8 mouse cellular contexts compared by ENCODE assay signal in genomic region chr19:24224500-24225304, GRCm38 (mm10). TPM values are rescaled to one million over a fixed set of nuclear protein-coding genes. Genes with fewer than 3 reads are reported as not detected.
DNase-seq lines count a peak whose midpoint lies in the region; ATAC-seq lines count a peak whose summit lies in the region.

TSS of gene Tjp2 (minus strand) at chr19:24225030.

- ATAC-seq in hematopoietic stem cell, adult 5-6 weeks (replicated peaks in 1 of 2; ENCODE audit: insufficient read depth in 1 of 2, low FRiP score in 2 of 2, low TSS enrichment in 1 of 2, low read depth in 1 of 2, poor library complexity in 2 of 2, severe bottlenecking in 2 of 2) = peak; percentile 59 to 61

- peak; percentile 88 for DNase-seq in Muller cell, postnatal 12 days (ENCODE audit: inconsistent ontology term)
- peak; percentile 16 for DNase-seq in c-Kit-positive CD71-positive TER-119-positive erythroid progenitor cells, embryonic 14.5 days (ENCODE audit: low spot score)
- DNase-seq in forelimb bud, embryonic 11.5 days (ENCODE audit: low read depth, low spot score) = peak; percentile 39
- DNase-seq in layer of hippocampus, postnatal 10 days (ENCODE audit: low spot score in 2 of 2) = peak; percentile 31 to 52
- DNase-seq in lung, postnatal 10 days = peak; percentile 89
- DNase-seq in ovary, postnatal 10 days (ENCODE audit: low spot score) = peak; percentile 33
- peak; percentile 63 for DNase-seq in thymus, postnatal 4 days

RNA-seq across cellular contexts. Expression of gene Tjp2, which starts in this region (rescaled TPM):
- 13.5 and 13.7 TPM in 2 replicates for total RNA-seq in hematopoietic stem cell, adult 5-6 weeks (2017)
- total RNA-seq in layer of hippocampus, postnatal 10 days (2021) = 10 to 100 TPM; 20.7 to 25.9 TPM

Comparison
In these comparisons a context has a peak if more than half of its experiments do, and no peak if none do; other contexts are left out.
1. Peak in every context shown above with its lines: DNase-seq and ATAC-seq.
2. DNase-seq: peak in every context shown above with its lines; median percentile 89 in lung, postnatal 10 days; 88 in Muller cell, postnatal 12 days; 63 in thymus, postnatal 4 days; 42 in layer of hippocampus, postnatal 10 days; 39 in forelimb bud, embryonic 11.5 days; 33 in ovary, postnatal 10 days; 16 in c-Kit-positive CD71-positive TER-119-positive erythroid progenitor cells, embryonic 14.5 days.